9 mouse cellular contexts compared by ENCODE assay signal in the genomic region with DNA sequence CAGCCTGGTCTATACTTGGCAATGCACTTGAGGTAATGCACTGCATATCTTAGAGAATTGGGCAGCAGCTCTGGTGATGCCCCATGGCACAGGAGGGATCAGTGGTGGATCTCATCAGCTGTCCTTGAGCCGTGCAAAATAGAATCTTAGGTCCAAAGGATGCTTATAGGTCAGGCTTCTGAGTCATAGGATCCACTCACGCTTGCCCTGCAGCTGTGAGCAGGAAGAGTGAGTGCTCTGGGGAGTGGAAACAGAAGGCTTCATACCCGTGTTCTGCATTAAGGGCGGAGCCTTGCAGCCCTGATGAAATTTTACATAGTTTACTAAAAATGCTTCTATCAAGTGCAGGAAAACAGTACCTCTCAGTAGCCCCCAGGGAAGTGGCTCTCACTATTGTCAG.
"Had no signal": no experiment of that assay in that cellular context is flagged by ENCODE, and none has a peak within 500 bp of the region (broad histone marks: within the 10 kb centered on the region; RNA-seq: fewer than 3 reads in every experiment).

No protein-coding gene starts in this region.

- H3K27ac ChIP-seq: kidney, postnatal 0 days; limb, embryonic 15.5 days; liver, embryonic 12.5 days; midbrain, embryonic 13.5 days; neural tube, embryonic 12.5 days had no signal

- DNase-seq: kidney, adult 9 months; lung, embryonic 14.5 days; lung, postnatal 14 days; right cerebral cortex, postnatal 25 days had no signal

- ATAC-seq: liver, embryonic 12.5 days; midbrain, embryonic 13.5 days had no signal

- H3K4me3 ChIP-seq: limb, embryonic 15.5 days; liver, embryonic 12.5 days; midbrain, embryonic 13.5 days; neural tube, embryonic 12.5 days had no signal
